Mouse (Mus musculus): ENCODE results near the gene Trim68.
"Not testable (repeated sequence)": the region's sequence is repeated elsewhere in the genome, so short reads cannot be mapped to it uniquely, and the experiment has no call there.

Trim68 gene

GRCm38 (mm10) chr7:102686944-102687501 lies at the start of gene Trim68:
Gene Trim68, minus strand, starts transcription at chr7:102687327.
- peak; percentile 92 for DNase-seq (ENCODE audit: low read depth)

- DNase-seq (ENCODE audit: low read depth): no peak
These were observed 46.7 kb upstream of the Trim68 start for GRCm38 (mm10) chr7:102733793-102734192.

- DNase-seq (ENCODE audit: low read depth): no peak
These were observed 40.3 kb upstream of the Trim68 start, which contains the start of gene Olfr559 for GRCm38 (mm10) chr7:102727391-102727790. Gene Olfr559, minus strand, starts transcription at chr7:102727491.

GRCm38 (mm10) chr7:102718970-102719369 lies 31.8 kb upstream of the Trim68 start, which contains the start of gene Olfr33:
Gene Olfr33, minus strand, starts transcription at chr7:102719070.
- no peak for DNase-seq (ENCODE audit: low read depth)

GRCm38 (mm10) chr7:102701915-102702314 lies 14.8 kb upstream of the Trim68 start, which contains the start of gene Olfr558:
Gene Olfr558, plus strand, starts transcription at chr7:102702215.
- no peak for DNase-seq (ENCODE audit: low read depth)

GRCm38 (mm10) chr7:102698461-102698860 lies 11.3 kb upstream of the Trim68 start:
- DNase-seq (ENCODE audit: low read depth): no peak

- DNase-seq (ENCODE audit: low read depth): peak; percentile 66
These were observed 8.4 kb upstream of the Trim68 start, which contains the start of gene Olfr557 for GRCm38 (mm10) chr7:102695358-102696125. Gene Olfr557, plus strand, starts transcription at chr7:102695910.

GRCm38 (mm10) chr7:102681916-102682315 lies 5.2 kb downstream of the Trim68 start:
- DNase-seq (ENCODE audit: low read depth): no peak

- peak; percentile 40 for DNase-seq (ENCODE audit: low read depth)
These were observed 10.9 kb downstream of the Trim68 start for GRCm38 (mm10) chr7:102676225-102676624.

GRCm38 (mm10) chr7:102665378-102665777 lies 21.7 kb downstream of the Trim68 start:
- peak; percentile 59 for DNase-seq (ENCODE audit: low read depth)

GRCm38 (mm10) chr7:102664599-102664998 lies 22.5 kb downstream of the Trim68 start, which contains the start of gene Olfr556:
Gene Olfr556, plus strand, starts transcription at chr7:102664899.
- no peak for DNase-seq (ENCODE audit: low read depth)

GRCm38 (mm10) chr7:102658523-102658922 lies 28.6 kb downstream of the Trim68 start, which contains the start of gene Olfr555:
Gene Olfr555, plus strand, starts transcription at chr7:102658823.
- DNase-seq (ENCODE audit: low read depth): no peak

- DNase-seq (ENCODE audit: low read depth): not testable (repeated sequence)
These were observed 42.2 kb downstream of the Trim68 start for GRCm38 (mm10) chr7:102644945-102645344.

GRCm38 (mm10) chr7:102638132-102638531 lies 49.0 kb downstream of the Trim68 start, which contains the start of gene Olfr554:
Gene Olfr554, plus strand, starts transcription at chr7:102638432.
- DNase-seq (ENCODE audit: low read depth): no peak

GRCm38 (mm10) chr7:102636665-102637064 lies 50.5 kb downstream of the Trim68 start:
- DNase-seq (ENCODE audit: low read depth): peak; percentile 77

Data from 416B (cell line).